ENCODE assay signal across 8 mouse cellular contexts in the genomic region with DNA sequence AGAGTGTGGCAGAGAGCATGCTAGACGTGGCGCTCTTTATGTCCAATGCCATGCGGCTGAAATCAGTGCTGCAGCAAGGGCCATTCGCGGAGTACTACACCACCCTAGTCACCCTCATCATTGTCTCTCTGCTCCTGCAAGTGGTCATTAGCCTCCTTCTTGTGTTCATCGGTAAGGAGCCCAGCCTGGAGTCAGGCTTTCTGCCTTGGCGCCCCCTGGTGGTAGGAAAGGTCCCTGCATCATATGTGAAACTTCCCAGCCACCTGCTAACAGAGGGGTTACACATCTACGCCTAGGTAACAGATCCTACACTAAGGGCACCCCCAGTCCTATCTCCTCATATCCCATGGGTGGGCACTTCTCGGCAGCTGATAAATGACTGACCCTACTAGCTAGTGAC.
DNase-seq lines count a peak whose midpoint lies in the region; ATAC-seq and TF ChIP-seq lines count a peak whose summit lies in the region.

No protein-coding gene starts in this region.

- peak; percentile 31 to 74 for DNase-seq in layer of hippocampus, adult 18-20 months (ENCODE audit: low spot score in 2 of 2)
- DNase-seq in layer of hippocampus, adult 9-10 months (ENCODE audit: low spot score), result no peak
- peak; percentile 77 for DNase-seq in hindbrain, embryonic 14.5 days (ENCODE audit: low spot score)
- peak; percentile 91 for DNase-seq in limb, embryonic 10.5 days (ENCODE audit: low spot score)
- peak; percentile 83 for DNase-seq in stomach, postnatal 0 days (ENCODE audit: low spot score)

- 29% methylated on average over 9 of the region's 9 CpGs for WGBS in forebrain, embryonic 16.5 days
- 35% methylated on average over 9 of the region's 9 CpGs for WGBS in hindbrain, embryonic 14.5 days
- 32% methylated on average over 9 of the region's 9 CpGs for WGBS in limb, embryonic 10.5 days
- 30% methylated on average over 9 of the region's 9 CpGs for WGBS in stomach, postnatal 0 days

- no peaks in the 10 kb centered on the region for H3K9me3 ChIP-seq in forebrain, embryonic 16.5 days (ENCODE audit: control insufficient read depth, low read length)
- no peaks in the 10 kb centered on the region for H3K9me3 ChIP-seq in hindbrain, embryonic 14.5 days (ENCODE audit: control insufficient read depth, low read length)
- H3K9me3 ChIP-seq in limb, embryonic 10.5 days (replicated peaks), result no peaks in the 10 kb centered on the region
- H3K9me3 ChIP-seq in stomach, postnatal 0 days (ENCODE audit: control insufficient read depth, low read length), result no peaks in the 10 kb centered on the region

- H3K4me3 ChIP-seq in forebrain, embryonic 16.5 days (replicated peaks; ENCODE audit: low read length), result no peak overlapping the region
- H3K4me3 ChIP-seq in hindbrain, embryonic 14.5 days (replicated peaks; ENCODE audit: low read length), result no peak overlapping the region
- H3K4me3 ChIP-seq in limb, embryonic 10.5 days, result no peak overlapping the region
- no peak overlapping the region for H3K4me3 ChIP-seq in stomach, postnatal 0 days (ENCODE audit: low read depth, low read length)

- H3K27me3 ChIP-seq in forebrain, embryonic 16.5 days (replicated peaks; ENCODE audit: control insufficient read depth, insufficient read depth, low read length), result no peaks in the 10 kb centered on the region
- H3K27me3 ChIP-seq in hindbrain, embryonic 14.5 days (ENCODE audit: control insufficient read depth, insufficient read depth, low read length), result no peaks in the 10 kb centered on the region
- H3K27me3 ChIP-seq in limb, embryonic 10.5 days (ENCODE audit: low read depth, poor library complexity, severe bottlenecking), result no peaks in the 10 kb centered on the region
- H3K27me3 ChIP-seq in stomach, postnatal 0 days (ENCODE audit: control insufficient read depth, insufficient read depth, low read length), result no peaks in the 10 kb centered on the region

- H3K36me3 ChIP-seq in forebrain, embryonic 16.5 days (ENCODE audit: control insufficient read depth, insufficient read depth), result no peaks in the 10 kb centered on the region
- no peaks in the 10 kb centered on the region for H3K36me3 ChIP-seq in hindbrain, embryonic 14.5 days (replicated peaks; ENCODE audit: control insufficient read depth, insufficient read depth)
- H3K36me3 ChIP-seq in limb, embryonic 10.5 days, result no peaks in the 10 kb centered on the region
- no peaks in the 10 kb centered on the region for H3K36me3 ChIP-seq in stomach, postnatal 0 days (ENCODE audit: control insufficient read depth, insufficient read depth, low read length)

- H3K9ac ChIP-seq in forebrain, embryonic 16.5 days (replicated peaks; ENCODE audit: low read depth, low read length), result no peak overlapping the region
- H3K9ac ChIP-seq in hindbrain, embryonic 14.5 days, result no peak overlapping the region
- no peak overlapping the region for H3K9ac ChIP-seq in stomach, postnatal 0 days (ENCODE audit: low read length)

- peaks cover 10% of the 10 kb centered on the region for H3K4me1 ChIP-seq in forebrain, embryonic 16.5 days (replicated peaks; ENCODE audit: control insufficient read depth, insufficient read depth, low read length)
- H3K4me1 ChIP-seq in hindbrain, embryonic 14.5 days (replicated peaks; ENCODE audit: control insufficient read depth, insufficient read depth, low read length), result peaks cover 6% of the 10 kb centered on the region
- peaks cover 37% of the 10 kb centered on the region for H3K4me1 ChIP-seq in limb, embryonic 10.5 days
- no peaks in the 10 kb centered on the region for H3K4me1 ChIP-seq in stomach, postnatal 0 days (replicated peaks; ENCODE audit: control insufficient read depth, insufficient read depth)

- no peak overlapping the region for H3K27ac ChIP-seq in forebrain, embryonic 16.5 days (ENCODE audit: low read length)
- H3K27ac ChIP-seq in hindbrain, embryonic 14.5 days, result no peak overlapping the region
- no peak overlapping the region for H3K27ac ChIP-seq in limb, embryonic 10.5 days
- no peak overlapping the region for H3K27ac ChIP-seq in stomach, postnatal 0 days (replicated peaks)

- TF ChIP-seq EP300 in stomach, postnatal 0 days (optimal IDR thresholded peaks at IDR 0.05), result no peak

- no peak overlapping the region for H3K4me2 ChIP-seq in forebrain, embryonic 16.5 days (ENCODE audit: low read length)
- no peak overlapping the region for H3K4me2 ChIP-seq in hindbrain, embryonic 14.5 days (replicated peaks)
- no peak overlapping the region for H3K4me2 ChIP-seq in stomach, postnatal 0 days (replicated peaks; ENCODE audit: low read depth)

- 0 out of 2 replicates have a peak, but pooled peaks have one; percentile 37 for ATAC-seq in cerebellum, adult (ENCODE audit: insufficient number of reproducible peaks, low FRiP score, low TSS enrichment)
- ATAC-seq in forebrain, embryonic 16.5 days, result peak; percentile 24; the same call in 1 of the 2 replicates
- ATAC-seq in hindbrain, embryonic 14.5 days (ENCODE audit: low FRiP score), result no peak
- peak; percentile 67 for ATAC-seq in monocyte, adult 5-6 weeks (replicated peaks; ENCODE audit: insufficient number of reproducible peaks, low FRiP score, low TSS enrichment, poor library complexity, severe bottlenecking)
- peak; percentile 44 for ATAC-seq in stomach, postnatal 0 days (ENCODE audit: low FRiP score, low TSS enrichment)

- TF ChIP-seq CTCF in stomach, postnatal 0 days (IDR thresholded peaks at IDR 0.05; ENCODE audit: low read depth), result peak; percentile 97
